Mouse (Mus musculus) heart, adult 2 months (tissue): Measurements from ENCODE around the gene Hint2. TPM values are rescaled to one million over a fixed set of nuclear protein-coding genes. Genes with fewer than 3 reads are reported as not detected.
A peak's percentile ranks its signal among the peaks of the same experiment; 100 is the strongest.

Experiments used
- DNase-seq, 2 experiments: peaks; one replicate each; pipeline ENCODE4 v3.0.0; 2021
- H3K27ac ChIP-seq: fragments of 200-600 bp; 2 replicates; pipeline ENCODE4 v1.8.1; 2022
- H3K27me3 ChIP-seq: fragments of 200-500 bp; 2 replicates; pipeline ENCODE4 v1.6.1; 2012; ENCODE audit warnings: mild to moderate bottlenecking, low read length, inconsistent platforms, mixed read lengths; ENCODE audit not compliant: control insufficient read depth, insufficient read depth
- H3K36me3 ChIP-seq: fragments of 200-500 bp; 2 replicates; pipeline ENCODE4 v1.6.1; 2012; ENCODE audit warnings: low read length, inconsistent platforms; ENCODE audit not compliant: control insufficient read depth, insufficient read depth
- H3K4me1 ChIP-seq: fragments of 200-500 bp; 2 replicates; pipeline ENCODE4 v1.6.1; 2011; ENCODE audit warnings: low read length; ENCODE audit not compliant: control insufficient read depth, insufficient read depth
- H3K4me3 ChIP-seq: fragments of 200-600 bp; 2 replicates; pipeline ENCODE4 v1.8.1; 2022
- H3K79me2 ChIP-seq: fragments of 200-500 bp; replicated peaks from 2 replicates; pipeline ENCODE4 v1.6.1; 2012; ENCODE audit warnings: mild to moderate bottlenecking, inconsistent platforms, low read length, moderate library complexity, mixed read lengths; ENCODE audit not compliant: control insufficient read depth, insufficient read depth
- H3K9ac ChIP-seq: fragments of 200-500 bp; 2 replicates; pipeline ENCODE4 v1.6.1; 2012; ENCODE audit warnings: low read depth, mild to moderate bottlenecking, control low read depth, inconsistent platforms, low read length, mixed read lengths
- CTCF ChIP-seq: fragments of 200-600 bp; IDR thresholded peaks from 2 replicates; pipeline ENCODE4 v1.8.1; 2022; ENCODE audit warnings: antibody characterized with exemption, mild to moderate bottlenecking, moderate library complexity
- EP300 ChIP-seq: fragments of 200-500 bp; IDR thresholded peaks from 2 replicates; pipeline ENCODE4 v1.6.1; 2011; ENCODE audit warnings: low read depth, low read length, control low read depth; ENCODE audit not compliant: insufficient read depth
- POLR2A ChIP-seq: fragments of 200-500 bp; IDR thresholded peaks from 2 replicates; pipeline ENCODE4 v1.6.1; 2011; ENCODE audit warnings: mild to moderate bottlenecking, low read depth, low read length, control low read depth; ENCODE audit not compliant: insufficient read depth
- WGBS: fragments of 180-500 bp; shearing (Covaris S2); methylation state at CpG from one replicate; pipeline ENCODE4 v1.1.7; 2018; 5-methylcytosine and 5-hydroxymethylcytosine counted together
- intact Hi-C: fragments of 180-260 bp; cut with DNase I; formaldehyde crosslinking; loops from one replicate; pipeline ENCODE4 v1.15.1; 2025
- polyA plus RNA-seq: library from polyadenylated mRNA; depleted of rRNA; stranded (reverse); fragments of >200 nt; gene quantifications from 2 replicates; pipeline ENCODE4 v1.2.3, GENCODE M21; 2012
- total RNA-seq, 2 experiments: library from RNA; stranded (reverse); gene quantifications; 2 replicates each; pipeline ENCODE4 v1.2.3; 2021

The Hint2 gene
- total and polyA plus RNA-seq, 3 experiments = 143 to 165 (median 155) TPM

- intact Hi-C loops = no loop called here
- Histone ChIP-seq H3K9ac (no peak overlapping the region), H3K27ac (no peak overlapping the region)
Measured at GRCm38 (mm10) chr4:43695249-43695671, 39.0 kb upstream of the Hint2 start.

GRCm38 (mm10) chr4:43694439-43695248 is 38.4 kb upstream of the Hint2 start:
- intact Hi-C loops = no loop called here
- Histone ChIP-seq H3K27me3 (no peaks in the 10 kb centered on the region), H3K9ac (no peak overlapping the region), H3K79me2 (no peaks in the 10 kb centered on the region), H3K4me3 (no peak overlapping the region), H3K27ac (no peak overlapping the region), H3K36me3 (no peaks in the 10 kb centered on the region), H3K4me1 (peaks cover 6% of the 10 kb centered on the region)
- WGBS = 82% methylated on average over 1 of the region's 1 CpGs
- DNase-seq = no peak
- TF ChIP-seq POLR2A = no peak
- TF ChIP-seq CTCF = no peak
- no peak for TF ChIP-seq EP300

More at GRCm38 (mm10) chr4:43695249-43695671, 39.0 kb upstream of the Hint2 start:
- Histone ChIP-seq H3K79me2 (no peaks in the 10 kb centered on the region), H3K4me1 (peaks cover 6% of the 10 kb centered on the region), H3K4me3 (no peak overlapping the region), H3K36me3 (no peaks in the 10 kb centered on the region), H3K27me3 (no peaks in the 10 kb centered on the region)
- 20% methylated on average over 9 of the region's 9 CpGs for WGBS
- peak; percentile 63 to 71 for DNase-seq
- no peak for TF ChIP-seq EP300
- TF ChIP-seq POLR2A = 0 out of 2 replicates have a peak, but pooled peaks have one; percentile 12
- no peak for TF ChIP-seq CTCF

DNA sequence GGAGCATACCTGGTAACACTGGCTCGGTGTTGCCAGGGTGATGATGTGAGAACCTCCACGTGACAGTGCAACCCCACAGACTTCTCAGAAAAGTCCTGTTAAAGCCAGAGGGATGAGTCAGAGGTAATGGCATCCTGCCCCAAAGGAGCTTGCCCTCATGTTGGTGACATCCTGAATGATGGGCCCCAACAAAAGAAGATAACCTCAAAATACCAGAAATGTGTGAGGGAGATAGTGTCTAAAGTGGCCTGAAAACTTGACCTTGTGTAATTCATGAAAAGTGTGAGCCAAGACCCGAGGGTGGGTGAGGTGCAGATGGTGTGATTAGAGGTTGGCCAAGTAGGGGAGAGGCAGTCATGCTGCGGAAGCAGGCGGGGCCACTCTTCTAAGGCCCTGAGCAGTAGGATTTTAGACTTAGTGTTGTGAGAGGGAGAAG is 37.6 kb upstream of the Hint2 start:
- DNase-seq = peak in 1 of 2 experiments; percentile 57
- intact Hi-C loops = no loop called here
- Histone ChIP-seq H3K9ac (no peak overlapping the region), H3K4me3 (no peak overlapping the region), H3K36me3 (no peaks in the 10 kb centered on the region), H3K4me1 (peaks cover 6% of the 10 kb centered on the region), H3K79me2 (no peaks in the 10 kb centered on the region), H3K27me3 (no peaks in the 10 kb centered on the region), H3K27ac (no peak overlapping the region)
- WGBS = 54% methylated on average over 5 of the region's 5 CpGs
- TF ChIP-seq CTCF = no peak
- no peak for TF ChIP-seq EP300
- TF ChIP-seq POLR2A = no peak

GRCm38 (mm10) chr4:43691026-43691425 is 34.8 kb upstream of the Hint2 start:
- Histone ChIP-seq H3K79me2 (no peaks in the 10 kb centered on the region), H3K9ac (no peak overlapping the region), H3K4me3 (no peak overlapping the region), H3K36me3 (no peaks in the 10 kb centered on the region), H3K4me1 (peaks cover 6% of the 10 kb centered on the region), H3K27ac (no peak overlapping the region), H3K27me3 (no peaks in the 10 kb centered on the region)
- no peak for DNase-seq
- WGBS = 66% methylated on average over 5 of the region's 5 CpGs
- intact Hi-C loops = no loop called here
- no peak for TF ChIP-seq CTCF
- TF ChIP-seq POLR2A = no peak
- no peak for TF ChIP-seq EP300

- WGBS = 91% methylated on average over 17 of the region's 17 CpGs
- intact Hi-C loops = no loop called here
- H3K27ac ChIP-seq = no peak overlapping the region
Measured at GRCm38 (mm10) chr4:43690021-43690420, 33.8 kb upstream of the Hint2 start.

GRCm38 (mm10) chr4:43679416-43680043 is 23.3 kb upstream of the Hint2 start:
- peak in 1 of 2 experiments; percentile 29 for DNase-seq
- Histone ChIP-seq H3K79me2 (no peaks in the 10 kb centered on the region), H3K4me3 (no peak overlapping the region), H3K27ac (no peak overlapping the region), H3K4me1 (no peaks in the 10 kb centered on the region), H3K9ac (no peak overlapping the region), H3K27me3 (no peaks in the 10 kb centered on the region), H3K36me3 (no peaks in the 10 kb centered on the region)
- intact Hi-C loops = no loop called here
- 87% methylated on average over 7 of the region's 7 CpGs for WGBS
- TF ChIP-seq POLR2A = no peak

More at GRCm38 (mm10) chr4:43690021-43690420, 33.8 kb upstream of the Hint2 start:
- Histone ChIP-seq H3K36me3 (no peaks in the 10 kb centered on the region), H3K27me3 (no peaks in the 10 kb centered on the region), H3K79me2 (no peaks in the 10 kb centered on the region), H3K9ac (no peak overlapping the region), H3K4me3 (no peak overlapping the region), H3K4me1 (peaks cover 2% of the 10 kb centered on the region)
- TF ChIP-seq CTCF (no peak), EP300 (no peak), POLR2A (no peak)
- no peak for DNase-seq
